Mouse (Mus musculus) lung, postnatal 25 days (tissue): ENCODE data around the gene Rhog.
"Not testable (repeated sequence)": the region's sequence is repeated elsewhere in the genome, so short reads cannot be mapped to it uniquely, and the experiment has no call there.

ENCODE experiments used
- DNase-seq: peaks from one replicate; pipeline ENCODE4 v3.0.0; 2022; ENCODE audit warnings: low spot score

Rhog gene

DNA sequence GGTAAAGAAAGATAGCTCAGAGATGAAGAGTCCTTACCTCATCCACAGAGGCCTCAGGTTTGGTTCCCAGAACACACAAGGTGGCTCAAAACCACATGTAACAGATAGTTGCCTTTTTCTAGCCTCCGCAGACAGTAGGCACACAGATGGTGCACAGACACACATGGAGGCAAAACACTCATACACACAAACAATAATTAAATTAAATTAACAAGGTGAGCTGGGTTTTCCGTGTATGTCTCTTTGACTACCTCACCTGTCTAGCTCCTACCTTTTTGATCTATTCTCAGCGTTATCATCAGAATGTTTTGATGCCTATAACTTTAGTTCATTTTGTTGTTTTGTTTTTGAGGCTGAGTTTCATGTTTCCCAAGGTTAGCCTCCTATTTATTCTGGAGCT, at the start of gene Rhog:
Gene Rhog, minus strand, starts transcription at position 101 of the 400 bp plus-strand sequence.
- DNase-seq: no peak

DNA sequence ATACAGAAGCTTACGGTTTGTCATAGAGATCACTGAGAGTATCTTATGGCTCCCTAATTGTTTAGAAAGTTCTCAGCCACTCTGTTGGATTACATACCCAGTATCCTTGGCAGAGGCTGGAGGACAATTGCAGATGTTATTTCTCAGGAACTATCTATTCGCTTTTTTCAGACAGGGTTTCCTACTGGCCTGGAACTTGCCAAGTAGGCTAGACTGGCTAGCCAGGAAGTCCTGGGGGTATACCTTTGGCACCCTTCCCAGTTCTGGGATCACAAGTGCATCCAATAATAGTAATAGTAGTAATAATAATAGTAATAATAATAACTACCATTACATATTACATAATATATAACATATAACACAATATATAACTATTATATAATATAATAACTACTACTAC, 49.7 kb upstream of the Rhog start:
- no peak for DNase-seq

DNA sequence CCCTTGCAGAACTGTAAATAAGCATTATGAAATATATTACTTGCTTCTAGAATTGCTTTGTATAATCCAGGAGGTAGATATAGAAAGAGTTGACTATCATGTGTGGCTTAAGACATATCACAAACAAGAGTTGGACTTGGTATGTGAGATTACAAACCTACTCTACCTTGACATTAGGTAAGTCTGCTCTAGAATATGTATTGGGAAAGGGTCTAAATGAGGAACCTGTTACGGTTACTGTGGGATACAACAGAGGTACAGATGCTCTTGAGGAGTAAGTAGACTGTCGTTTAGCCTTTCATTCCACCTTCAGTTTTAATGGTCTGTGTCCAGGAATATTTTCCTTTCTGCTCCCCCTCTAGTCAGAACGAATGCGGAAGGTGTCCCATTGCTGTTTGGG, 46.6 kb upstream of the Rhog start:
- no peak for DNase-seq

DNA sequence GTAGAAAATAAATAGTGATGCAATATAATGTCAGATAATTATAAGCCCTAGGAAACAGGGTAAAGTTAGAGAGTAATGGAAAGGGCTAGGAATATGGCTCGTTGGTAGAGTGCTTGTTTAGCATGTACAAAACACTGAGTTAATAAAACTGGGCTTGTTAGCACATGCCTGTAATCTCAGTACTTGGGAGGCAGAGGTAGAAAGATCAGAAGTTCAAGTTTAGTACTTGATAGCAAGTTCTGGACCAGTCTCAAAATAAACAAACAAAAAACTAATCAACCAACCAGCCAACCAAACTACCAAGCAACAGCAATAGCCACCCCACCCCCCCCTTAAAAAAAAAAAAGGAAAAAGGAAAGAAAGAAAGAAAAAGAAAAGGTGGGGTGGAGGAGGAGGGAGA, 44.9 kb upstream of the Rhog start:
- DNase-seq: no peak

DNA sequence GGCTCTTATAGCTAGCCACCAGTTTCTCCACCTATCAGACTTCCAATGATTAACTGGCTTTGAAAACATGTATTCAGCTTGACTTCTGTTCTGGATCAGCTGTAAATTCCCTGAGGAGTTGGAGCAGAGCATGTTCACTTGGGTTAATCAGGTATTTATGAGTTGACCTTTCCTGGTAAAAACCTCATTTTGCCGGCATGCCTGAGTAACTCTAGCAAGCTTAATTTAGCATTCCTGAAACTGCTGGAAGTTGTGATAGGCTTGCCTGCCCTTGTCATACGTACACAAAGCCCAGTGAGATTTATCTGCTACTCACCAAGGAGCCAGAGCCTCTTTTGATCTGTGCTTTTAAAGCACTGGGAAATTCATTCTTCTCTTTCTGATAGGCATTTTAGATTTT, 37.4 kb upstream of the Rhog start:
- DNase-seq: no peak

DNA sequence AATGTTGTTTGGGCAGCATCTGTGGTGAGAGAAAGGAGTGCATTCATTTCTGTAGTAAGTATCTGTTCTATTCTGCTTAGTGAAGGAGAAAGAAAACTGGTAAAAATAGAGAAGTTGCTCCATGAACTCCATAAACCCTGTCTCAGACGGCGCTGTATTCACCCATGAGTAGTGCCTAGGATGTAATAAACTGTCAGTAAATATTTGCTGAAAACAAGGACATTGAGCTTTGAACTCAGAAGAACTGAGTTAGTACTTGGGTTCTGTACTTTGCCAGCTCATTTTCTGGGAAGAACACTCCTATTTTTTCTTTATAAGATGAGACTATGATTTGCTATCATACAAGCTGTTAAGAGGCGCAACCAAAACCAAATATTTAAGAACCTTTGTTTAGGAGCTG, 36.4 kb upstream of the Rhog start:
- DNase-seq: no peak

DNA sequence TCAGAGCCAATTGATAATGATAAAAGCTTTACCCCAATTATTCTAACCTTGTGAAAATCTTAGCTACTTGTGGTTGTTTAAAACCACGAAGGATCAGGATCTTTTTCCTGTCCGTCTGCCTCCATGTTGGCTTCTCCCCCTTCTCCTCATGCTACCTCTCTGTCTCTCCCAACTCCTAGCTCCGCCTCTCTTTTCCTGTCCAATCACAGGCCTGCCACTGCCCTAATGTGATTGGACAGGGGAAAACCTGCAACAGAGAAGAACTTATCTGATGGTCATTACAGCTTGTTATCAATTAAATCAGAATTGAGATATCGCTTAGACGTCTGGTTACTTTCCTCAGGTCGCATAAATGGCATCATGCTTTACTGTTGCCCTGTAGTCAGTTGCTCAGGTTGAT, 33.6 kb upstream of the Rhog start:
- DNase-seq: no peak

DNA sequence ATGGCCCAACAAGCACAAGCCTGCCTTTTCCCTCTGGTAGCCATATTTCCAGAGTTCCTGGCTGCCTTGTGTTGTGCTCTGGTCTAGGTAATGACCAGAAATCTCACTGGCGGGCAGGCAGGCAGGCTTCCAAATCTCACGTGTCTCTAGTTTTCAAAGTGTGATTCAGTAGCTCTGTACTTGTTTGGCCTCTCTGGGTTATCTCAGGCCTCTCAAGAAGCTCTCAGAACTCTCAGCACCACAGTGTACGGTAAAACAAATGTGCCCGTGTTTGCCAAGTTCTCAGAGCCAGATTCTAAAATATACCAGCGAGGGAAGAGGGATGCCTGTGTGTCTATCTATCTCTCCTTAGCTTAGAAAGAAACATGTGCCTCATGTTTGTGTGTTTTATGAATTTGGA, 26.4 kb upstream of the Rhog start:
- DNase-seq: peak; percentile 68

DNA sequence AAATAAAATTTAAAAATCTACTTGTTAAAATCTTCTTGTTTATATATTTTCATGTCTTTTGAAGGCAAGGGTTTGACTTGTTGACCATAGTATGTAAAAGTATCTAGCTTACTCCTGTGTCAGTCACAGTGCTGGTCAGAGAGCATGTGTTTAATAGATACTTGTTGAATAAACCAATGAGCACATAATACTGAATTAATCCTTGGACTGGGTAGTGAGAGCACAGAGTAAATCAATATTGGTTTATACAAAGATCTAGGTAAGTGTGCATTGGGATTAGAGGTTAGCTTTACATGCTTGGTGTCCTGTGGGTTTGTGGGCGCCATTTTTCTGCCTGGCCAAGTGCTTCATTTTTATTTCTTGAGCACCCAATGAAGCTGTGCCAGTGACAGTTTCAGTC, 25.5 kb upstream of the Rhog start:
- no peak for DNase-seq

DNA sequence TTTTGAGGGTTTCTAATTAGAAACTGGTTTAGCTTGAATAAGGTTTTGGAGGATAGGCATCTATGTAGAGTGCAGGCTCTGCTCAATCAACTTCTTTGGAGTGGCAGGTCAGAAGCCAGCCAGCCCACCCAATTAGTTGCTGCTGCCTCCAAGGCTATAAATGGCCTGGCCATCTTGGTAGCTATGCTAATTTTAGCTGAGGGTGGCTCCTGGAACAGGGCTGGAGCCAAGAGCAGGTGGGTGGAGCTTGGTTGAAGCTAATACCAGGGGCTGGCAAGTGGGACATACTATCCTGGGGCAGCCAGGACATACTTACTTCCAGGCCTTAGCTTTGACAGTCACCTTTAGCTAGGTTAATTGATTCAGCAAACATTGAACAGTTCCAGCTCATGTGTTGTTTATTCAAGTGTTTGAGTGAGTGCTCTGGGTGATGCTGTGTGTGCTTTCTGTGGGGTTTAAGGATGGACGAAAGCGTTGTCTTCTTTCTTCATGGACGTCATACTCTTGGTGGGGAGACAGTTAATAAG, 16.6 kb upstream of the Rhog start:
- no peak for DNase-seq

DNA sequence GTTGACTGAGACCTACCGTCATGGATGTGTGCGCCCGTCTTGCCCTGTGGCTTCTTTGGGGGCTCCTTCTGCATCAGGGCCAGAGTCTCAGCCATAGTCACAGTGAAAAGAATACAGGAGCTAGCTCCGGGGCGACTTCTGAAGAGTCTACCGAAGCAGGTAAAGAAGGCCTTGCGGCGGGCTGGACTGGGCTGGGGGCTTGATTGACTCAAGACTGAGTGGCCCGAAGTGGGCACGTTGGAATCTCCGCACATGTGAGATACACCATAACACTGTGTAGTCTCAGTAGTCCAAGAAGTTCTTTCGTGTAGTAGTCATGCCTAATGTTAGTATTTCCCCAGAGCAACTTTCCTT, 12.5 kb upstream of the Rhog start:
- DNase-seq: no peak

DNA sequence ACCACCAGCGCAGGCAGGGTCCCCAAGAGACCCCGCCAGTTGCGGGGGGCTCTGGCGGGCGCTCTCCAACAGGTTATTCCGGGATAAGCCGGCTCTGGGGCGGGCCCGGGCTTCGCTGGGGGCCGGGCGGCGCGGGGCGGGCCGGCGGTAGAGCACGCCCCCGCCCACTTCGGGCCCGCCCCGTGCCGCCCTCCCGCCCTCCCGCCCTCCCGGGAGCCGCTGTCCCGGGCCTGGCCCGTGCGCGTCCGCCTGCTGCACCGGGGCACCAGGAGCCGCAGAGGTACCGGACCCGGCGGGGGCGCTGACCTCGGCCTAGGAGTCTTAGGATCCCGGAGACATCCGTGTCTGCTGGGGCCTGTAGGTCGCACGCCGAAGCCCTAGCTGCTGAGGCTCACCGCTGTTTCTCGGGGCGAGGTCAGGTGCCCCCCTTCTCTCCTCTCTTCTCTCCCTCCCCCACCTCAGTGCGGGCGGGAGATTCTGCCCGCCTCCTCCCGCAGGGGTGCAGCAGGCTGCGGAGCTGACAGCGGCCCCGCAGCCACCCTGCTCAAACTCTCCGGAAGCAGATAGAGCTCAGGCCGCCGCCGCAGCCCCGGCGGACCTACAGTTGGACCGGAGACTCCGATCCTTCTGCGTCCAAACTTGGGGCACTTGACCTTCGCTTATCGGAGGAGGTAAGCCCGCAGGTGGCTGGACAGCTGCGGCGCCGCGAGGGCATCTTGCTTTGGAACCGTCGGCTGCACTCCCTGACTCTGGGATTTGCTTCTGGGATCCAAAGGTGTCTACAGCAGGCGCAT, 11.9 kb upstream of the Rhog start, which contains the start of gene Stim1:
Gene Stim1, plus strand, starts transcription at position 206 of the 794 bp plus-strand sequence.
- DNase-seq: no peak

DNA sequence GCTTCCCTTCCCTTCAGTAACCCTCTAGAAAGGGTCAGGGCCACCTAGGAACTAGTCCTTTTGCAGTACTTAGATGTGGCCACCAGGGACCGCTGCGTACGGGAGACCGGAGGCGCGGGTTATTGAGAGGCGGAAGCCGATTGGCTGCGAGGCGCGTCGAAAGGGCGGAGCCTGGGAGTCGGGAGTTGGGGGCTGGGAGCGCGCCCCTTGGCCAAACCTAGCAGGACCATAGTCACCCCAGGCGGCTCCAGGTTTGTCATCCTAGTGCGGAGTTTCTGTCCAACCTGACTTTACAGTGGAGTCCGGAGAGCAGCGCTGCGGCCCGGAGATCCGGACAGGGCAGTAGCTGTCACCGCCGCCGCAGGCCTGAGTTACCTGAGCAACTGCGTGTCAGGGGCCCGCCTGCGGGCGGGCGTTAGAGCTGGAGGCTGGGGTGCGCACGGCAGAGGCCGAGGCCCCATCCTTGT, 11.3 kb upstream of the Rhog start:
- peak; percentile 95 for DNase-seq

DNA sequence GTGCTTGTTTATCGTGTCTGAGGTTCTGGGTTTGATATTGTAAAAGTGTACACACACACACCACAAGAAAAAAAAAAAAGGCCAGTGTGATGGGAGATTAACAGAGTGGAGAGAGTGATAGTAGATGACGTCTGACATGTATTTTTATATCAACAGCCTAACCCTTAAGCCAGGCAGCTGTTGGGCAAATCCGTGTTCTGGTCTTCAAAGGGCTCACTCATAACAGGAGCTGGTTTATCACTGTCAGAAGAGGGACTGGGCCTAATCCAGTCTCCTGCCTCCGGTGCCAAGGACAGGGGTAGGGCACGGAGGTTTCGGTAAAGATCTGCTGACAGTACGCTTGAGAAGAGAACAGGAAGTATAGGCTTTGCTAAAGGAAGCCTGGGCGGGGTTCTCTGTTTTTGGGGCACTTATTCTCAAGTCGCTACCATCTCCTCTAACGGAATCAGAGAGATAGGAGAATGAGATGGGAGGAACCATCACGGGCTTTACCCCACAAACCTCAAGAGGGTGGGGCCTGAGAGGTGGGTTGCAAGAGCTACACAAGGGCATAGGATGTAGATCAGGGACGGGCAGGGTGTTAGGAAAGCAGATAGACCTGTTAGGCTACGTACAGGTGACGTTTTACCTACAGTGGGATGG, 10.7 kb upstream of the Rhog start:
- peak; percentile 57 for DNase-seq

DNA sequence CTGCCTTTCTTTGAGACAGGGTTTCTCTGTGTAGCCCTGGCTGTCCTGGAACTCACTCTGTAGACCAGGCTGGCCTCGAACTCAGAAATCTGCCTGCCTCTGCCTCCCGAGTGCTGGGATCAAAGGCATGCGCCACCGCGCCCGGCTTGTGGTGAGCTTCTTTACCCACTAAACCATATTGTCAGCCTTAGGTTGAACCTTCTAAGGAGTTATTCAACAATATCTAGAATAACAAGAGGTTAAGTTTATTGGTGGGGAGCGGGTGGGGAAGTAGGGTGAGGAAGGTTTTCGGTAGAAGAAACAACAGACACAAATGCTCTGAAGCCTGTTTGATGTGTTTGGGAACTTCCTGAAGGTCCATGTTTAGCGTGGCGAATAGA, 10.2 kb upstream of the Rhog start:
- DNase-seq: not testable (repeated sequence)

DNA sequence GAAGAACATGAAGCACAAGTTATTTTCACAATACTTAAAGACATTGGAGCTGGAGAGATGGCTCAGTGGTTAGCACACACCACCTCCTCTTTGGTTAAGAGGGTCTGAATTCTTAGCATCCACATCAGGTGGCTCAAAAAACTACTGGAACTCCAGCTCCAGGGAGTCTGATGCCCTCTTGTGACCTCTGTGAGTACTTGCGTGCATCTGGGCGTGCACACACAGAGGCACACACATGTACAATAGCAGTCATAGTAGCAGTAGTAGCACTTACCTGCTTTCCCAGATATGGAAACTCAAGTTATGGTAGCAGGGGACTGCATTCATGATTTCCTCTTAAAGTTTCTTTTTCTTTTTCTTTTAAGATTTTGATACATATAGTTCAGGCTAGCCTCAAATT, 7.2 kb upstream of the Rhog start:
- no peak for DNase-seq

DNA sequence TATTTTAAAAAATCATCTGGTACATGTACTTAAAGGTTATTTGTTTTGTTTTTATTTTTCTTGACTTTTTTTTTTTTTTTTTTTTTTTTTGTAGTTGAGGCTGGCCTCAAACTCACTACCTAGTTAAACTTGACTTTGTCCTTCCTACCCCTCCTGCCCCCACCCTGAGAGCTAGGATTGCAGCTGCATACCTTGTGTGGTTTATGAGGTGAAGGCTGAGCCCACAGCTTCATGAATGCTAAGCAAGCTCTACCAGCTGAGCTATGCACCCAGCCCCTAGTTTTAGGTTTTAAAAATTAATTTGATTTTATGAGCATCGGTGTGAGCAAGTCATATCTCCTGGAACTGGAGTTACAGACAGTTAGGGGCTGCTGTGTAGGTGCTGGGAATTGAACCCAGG, 4.7 kb upstream of the Rhog start:
- no peak for DNase-seq

DNA sequence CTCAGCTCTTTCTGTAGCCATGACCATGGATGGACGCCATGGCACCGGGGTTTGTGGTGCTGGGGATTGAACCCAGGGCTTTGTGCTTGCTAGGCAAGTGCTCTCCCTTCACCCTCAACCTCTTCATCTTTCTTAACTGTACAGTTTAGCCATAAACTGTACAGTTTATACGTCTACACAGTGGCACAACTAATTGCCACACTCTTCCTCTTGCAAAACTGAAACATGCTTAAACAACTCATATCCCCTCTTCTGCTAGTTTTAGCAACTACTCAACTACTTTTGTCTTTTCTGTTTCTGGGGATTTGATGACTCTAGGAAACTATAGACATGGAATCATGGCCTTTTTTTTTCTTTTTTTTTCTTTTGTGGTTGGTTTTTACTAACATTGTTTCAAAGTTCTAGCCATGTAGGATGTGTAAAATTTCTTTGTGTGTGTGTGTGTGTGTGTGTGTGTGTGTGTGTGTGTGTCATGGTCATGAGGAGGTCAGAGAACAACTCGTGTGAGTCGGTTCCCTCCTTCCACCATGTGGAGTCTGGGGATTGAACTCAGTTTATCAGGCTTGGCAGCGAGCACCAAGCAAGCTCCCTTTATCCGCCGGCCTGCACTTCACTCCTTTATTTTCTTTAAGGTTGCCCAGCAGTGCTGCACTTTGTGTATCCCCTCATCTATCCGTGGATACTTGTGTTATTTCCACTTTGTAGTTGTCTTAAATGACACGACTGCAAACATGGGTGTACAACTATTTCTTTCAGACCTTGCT, 4.0 kb upstream of the Rhog start:
- DNase-seq: no peak

DNA sequence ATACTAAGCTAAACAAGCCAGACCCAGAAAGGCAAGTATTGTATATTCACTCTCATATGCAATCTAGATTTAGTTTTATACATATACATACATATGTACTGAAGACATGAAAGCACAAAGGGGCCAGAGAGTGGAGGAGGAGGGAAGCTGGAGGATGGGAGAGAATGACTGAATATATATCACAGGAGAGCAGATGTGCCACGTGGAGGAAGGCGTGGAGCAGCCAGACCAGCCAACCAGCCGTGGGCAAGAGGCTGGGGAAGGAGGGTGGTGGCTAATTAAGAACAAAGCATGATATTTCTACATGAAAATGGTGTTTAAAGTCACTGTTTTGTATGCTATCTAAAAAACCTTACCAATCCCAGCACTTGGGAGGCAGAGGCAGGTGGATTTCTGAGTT, 2.9 kb upstream of the Rhog start:
- no peak for DNase-seq

DNA sequence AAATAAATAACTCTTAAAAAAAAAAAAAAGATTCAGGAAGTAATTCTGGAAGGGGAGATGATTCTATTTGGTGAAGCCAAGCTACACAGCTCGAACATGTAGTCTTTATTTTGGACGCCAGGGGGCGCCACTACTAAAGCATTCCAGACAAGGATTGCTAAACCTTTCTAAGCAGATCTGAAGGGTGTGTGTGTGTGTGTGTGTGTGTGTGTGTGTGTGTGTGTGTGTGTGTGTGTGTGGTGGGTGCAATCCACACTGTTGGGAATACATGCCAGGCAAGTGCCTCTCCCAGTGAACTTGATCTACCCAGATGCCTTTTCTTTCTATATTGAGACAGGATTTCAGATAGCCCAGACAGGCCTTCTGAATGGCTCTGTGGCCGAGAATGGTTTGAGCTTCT, 2.3 kb upstream of the Rhog start:
- peak; percentile 86 for DNase-seq

DNA sequence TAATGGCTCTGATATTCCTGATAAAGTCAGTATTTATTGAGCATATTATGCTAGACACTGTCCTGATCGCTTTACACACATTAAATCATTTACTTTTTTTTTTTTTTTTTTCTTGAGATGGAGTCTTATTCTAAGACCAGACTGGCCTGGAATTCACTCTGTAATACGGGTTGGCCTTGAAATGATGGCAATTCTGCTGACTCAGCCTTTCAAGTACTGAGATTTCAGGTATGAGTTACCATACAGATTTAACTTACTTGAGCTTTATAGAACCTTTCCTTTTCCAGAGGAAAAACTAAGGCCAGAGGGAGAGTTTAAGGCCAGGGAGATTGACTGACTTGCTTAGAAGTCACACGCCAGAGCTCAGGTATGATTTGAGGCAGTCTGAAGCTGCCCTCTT, 782 bp upstream of the Rhog start:
- DNase-seq: no peak

DNA sequence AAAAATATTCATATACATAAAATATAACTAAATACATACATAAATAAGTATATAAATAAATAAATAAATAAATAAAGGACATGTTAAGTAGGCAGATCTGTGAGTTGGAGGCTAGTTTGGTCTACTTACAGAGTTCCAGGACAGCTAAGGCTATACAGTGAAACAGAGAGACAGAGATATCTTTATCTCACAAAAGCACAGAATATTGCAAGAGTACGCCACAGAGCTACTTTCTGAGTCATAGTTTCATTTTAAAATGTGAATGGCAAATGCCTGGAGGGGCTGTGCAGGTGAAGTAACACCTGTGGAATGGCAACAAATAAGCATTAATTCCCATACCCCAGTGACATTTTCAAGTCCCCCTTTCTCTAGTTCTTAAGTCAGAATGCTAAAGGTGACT, 2.2 kb downstream of the Rhog start:
- no peak for DNase-seq
